Mouse (Mus musculus): ENCODE results near the gene Sos2. TPM values are rescaled to one million over a fixed set of nuclear protein-coding genes. Genes with fewer than 3 reads are reported as not detected.
"Not testable (repeated sequence)": the region's sequence is repeated elsewhere in the genome, so short reads cannot be mapped to it uniquely, and the experiment has no call there.

Sos2 gene
- polyA plus RNA-seq, 1 experiment from 2014 or later, result 14.2 TPM

DNA sequence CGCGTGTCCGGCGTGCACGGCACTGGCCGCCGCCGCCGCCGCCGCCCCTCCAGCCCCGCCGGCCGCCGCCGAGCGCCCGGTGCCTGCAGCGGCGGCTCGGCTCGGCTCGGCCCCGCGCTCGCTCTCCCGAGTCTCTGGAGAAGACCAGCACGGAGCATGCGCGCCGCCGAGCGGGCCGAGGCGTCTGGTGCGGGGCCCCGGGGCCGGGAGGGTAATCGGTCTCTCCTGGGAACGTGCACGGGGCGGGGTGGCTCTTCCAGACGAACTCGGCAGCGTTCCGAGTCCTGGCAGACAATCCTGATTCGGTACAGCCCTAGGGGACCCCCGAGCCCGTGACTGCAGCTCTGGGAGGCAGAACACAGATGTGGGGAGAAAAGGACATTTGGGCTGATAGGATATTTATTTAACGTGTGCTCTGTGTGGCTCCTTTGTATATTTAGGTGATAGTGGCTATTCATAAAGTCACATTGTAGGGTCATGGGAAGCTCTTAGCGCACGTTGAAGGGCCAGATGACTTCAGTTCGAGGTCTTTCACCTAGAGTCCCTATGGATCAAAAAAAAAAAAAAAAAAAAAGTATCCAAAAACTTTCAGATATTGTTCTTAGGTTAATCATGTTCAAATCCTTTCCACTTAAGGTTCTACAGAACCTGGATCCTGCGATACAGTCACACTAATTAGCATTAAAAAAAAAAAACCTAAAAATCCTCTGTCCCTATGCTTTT is 574 bp upstream of the Sos2 start:
- ATAC-seq (ENCODE audit: low FRiP score, low TSS enrichment), result peak; percentile 92
- Histone ChIP-seq H3K4me3 (replicated peaks; ENCODE audit: low read depth, low read length) (peak overlapping the region; percentile 84), H3K9me3 (ENCODE audit: control insufficient read depth, low read length) (no peaks in the 10 kb centered on the region), H3K27ac (replicated peaks; ENCODE audit: low read depth, low read length) (peak overlapping the region; percentile 98), H3K9ac (replicated peaks; ENCODE audit: low read length) (peak overlapping the region; percentile 96), H3K36me3 (ENCODE audit: control insufficient read depth, insufficient read depth, low read length) (no peaks in the 10 kb centered on the region), H3K4me1 (ENCODE audit: control insufficient read depth, insufficient read depth, low read length) (peaks cover 9% of the 10 kb centered on the region), H3K4me2 (ENCODE audit: low read length) (peak overlapping the region; percentile 72), H3K27me3 (ENCODE audit: control insufficient read depth, insufficient read depth, low read length) (no peaks in the 10 kb centered on the region)
- peak; percentile 94 for DNase-seq
- under 1% methylated on average over 51 of the region's 54 CpGs for WGBS

DNA sequence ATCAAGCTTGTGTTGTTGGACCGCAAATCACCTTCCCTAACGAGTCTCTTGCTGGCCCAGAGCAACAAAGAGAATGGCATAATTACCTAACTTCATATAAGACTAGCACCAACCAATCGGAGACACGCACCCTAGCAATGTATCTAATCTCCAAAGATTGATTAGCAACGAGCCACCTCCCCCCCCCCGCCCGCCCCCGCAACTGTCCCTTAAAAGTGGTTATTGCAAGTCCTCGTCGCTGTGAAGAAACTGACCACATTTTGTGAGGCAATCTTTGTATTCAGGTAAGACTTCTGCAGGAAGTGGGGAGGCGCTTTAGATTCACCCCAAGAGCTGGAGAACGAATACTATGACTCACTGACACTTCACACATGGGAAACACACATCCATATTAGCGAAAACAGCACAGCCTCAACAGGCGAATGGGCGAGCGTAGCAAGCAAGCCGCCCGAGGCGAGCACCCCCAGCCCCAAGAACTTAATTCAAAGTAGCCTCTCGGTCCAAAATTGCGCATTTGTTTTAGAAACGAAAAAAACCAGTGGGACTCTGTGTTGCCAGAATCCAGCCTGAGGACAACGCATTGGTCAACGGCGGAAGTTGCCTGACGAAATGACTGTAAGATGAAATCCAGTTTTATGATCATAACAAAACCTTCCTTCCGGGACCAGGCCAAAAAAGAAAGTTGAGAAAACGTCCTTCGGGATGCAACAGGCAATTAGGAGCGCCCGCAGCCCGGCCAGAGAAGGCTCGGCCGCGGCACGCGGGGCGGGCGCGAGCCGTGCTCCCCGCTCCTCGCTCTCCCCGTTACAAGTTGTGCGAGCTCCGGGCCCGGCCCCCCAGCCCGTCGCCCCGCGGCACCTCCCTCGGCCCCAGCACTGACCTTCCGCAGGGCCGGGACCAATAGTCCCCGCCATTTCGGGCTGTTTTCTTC is 752 bp downstream of the Sos2 start:
- WGBS, result under 1% methylated on average over 56 of the region's 56 CpGs
- H3K9me3 ChIP-seq (ENCODE audit: control insufficient read depth, low read length), result no peaks in the 10 kb centered on the region
- H3K4me2 ChIP-seq (ENCODE audit: low read length), result peak overlapping the region; percentile 72
- DNase-seq, result peak; percentile 67
- no peak; the same call in 1 of the 2 replicates for ATAC-seq (ENCODE audit: low FRiP score, low TSS enrichment)
- H3K9ac ChIP-seq (replicated peaks; ENCODE audit: low read length), result peak overlapping the region; percentile 96
- H3K36me3 ChIP-seq (ENCODE audit: control insufficient read depth, insufficient read depth, low read length), result no peaks in the 10 kb centered on the region
- peak overlapping the region; percentile 84 for H3K4me3 ChIP-seq (replicated peaks; ENCODE audit: low read depth, low read length)
- H3K27ac ChIP-seq (replicated peaks; ENCODE audit: low read depth, low read length), result peak overlapping the region; percentile 98
- no peaks in the 10 kb centered on the region for H3K27me3 ChIP-seq (ENCODE audit: control insufficient read depth, insufficient read depth, low read length)
- H3K4me1 ChIP-seq (ENCODE audit: control insufficient read depth, insufficient read depth, low read length), result peaks cover 9% of the 10 kb centered on the region

DNA sequence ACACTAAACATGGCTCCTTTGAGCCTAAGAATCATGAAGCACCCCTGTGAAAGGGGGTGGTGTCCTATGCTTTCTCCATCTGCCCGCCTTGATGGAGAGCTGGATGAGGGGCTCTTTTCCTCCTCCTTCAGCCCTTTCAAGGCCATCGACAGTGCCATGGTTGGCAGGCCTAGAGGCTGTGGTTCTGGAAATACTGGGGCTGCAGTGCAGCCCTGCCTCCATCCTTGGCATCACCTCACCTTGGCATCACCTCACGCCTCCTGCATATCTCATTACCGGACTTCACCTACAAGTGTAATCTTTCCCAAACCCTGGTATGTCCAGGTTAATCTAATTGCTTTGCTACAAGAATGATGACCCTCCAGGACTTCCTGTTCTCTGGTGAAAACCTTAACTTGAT is 5.5 kb downstream of the Sos2 start:
- no peaks in the 10 kb centered on the region for H3K36me3 ChIP-seq (ENCODE audit: control insufficient read depth, insufficient read depth, low read length)
- ATAC-seq (ENCODE audit: low FRiP score, low TSS enrichment) (no peak), DNase-seq (no peak)
- H3K27ac ChIP-seq (replicated peaks; ENCODE audit: low read depth, low read length), result no peak overlapping the region
- no peaks in the 10 kb centered on the region for H3K27me3 ChIP-seq (ENCODE audit: control insufficient read depth, insufficient read depth, low read length)
- WGBS, result 93% methylated on average over 4 of the region's 4 CpGs
- no peak overlapping the region for H3K9ac ChIP-seq (replicated peaks; ENCODE audit: low read length)
- H3K9me3 ChIP-seq (ENCODE audit: control insufficient read depth, low read length), result no peaks in the 10 kb centered on the region
- peaks cover 9% of the 10 kb centered on the region for H3K4me1 ChIP-seq (ENCODE audit: control insufficient read depth, insufficient read depth, low read length)
- H3K4me3 ChIP-seq (replicated peaks; ENCODE audit: low read depth, low read length), result no peak overlapping the region
- H3K4me2 ChIP-seq (ENCODE audit: low read length), result no peak overlapping the region

DNA sequence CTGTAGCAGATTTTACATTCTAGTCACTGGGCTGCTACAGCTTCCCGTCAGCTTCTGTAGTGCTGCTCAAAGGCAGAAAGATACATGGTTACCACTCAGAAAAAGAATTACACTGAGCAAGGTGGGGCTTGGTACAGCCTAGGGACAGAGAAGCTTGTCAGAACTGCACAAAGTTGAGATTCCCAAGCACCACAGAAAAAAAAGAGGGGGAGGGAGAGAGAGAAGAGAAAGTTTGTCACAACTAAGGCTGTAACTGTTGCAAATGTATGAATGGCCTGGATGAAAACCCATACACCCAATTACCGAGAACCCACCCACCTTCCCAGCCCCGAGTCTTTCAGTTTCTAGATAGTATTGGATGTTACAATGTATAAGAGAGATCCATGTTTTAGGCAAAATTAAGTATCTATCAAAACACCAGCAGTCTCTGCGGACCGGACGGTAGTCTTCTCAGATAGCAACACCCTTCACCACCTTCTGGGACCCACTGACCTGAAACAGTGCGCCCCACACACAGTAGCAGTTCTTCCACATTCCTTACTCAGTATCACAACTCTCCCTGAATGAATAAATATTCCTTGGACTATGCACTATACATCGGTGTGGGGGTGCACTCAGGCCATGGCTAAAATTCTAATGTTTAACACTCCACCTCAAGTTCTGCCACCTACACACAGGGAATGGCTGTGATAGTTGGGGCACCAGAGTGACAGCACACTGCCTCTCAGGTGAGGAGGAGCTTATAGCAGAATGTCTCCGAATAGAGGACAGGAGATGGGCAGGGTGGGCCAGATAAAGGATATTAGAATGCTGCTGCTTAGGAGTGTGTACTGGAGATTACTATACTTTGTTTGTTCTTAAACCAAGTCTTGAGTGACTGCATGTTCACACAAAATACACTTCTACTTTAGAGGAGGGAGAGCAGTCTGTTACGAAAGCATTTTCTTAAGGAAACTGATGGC is 6.8 kb downstream of the Sos2 start:
- ATAC-seq (ENCODE audit: low FRiP score, low TSS enrichment), result no peak
- no peak overlapping the region for H3K27ac ChIP-seq (replicated peaks; ENCODE audit: low read depth, low read length)
- no peaks in the 10 kb centered on the region for H3K36me3 ChIP-seq (ENCODE audit: control insufficient read depth, insufficient read depth, low read length)
- H3K4me2 ChIP-seq (ENCODE audit: low read length), result no peak overlapping the region
- DNase-seq, result no peak
- no peaks in the 10 kb centered on the region for H3K9me3 ChIP-seq (ENCODE audit: control insufficient read depth, low read length)
- H3K27me3 ChIP-seq (ENCODE audit: control insufficient read depth, insufficient read depth, low read length), result no peaks in the 10 kb centered on the region
- 84% methylated on average over 10 of the region's 10 CpGs for WGBS
- H3K9ac ChIP-seq (replicated peaks; ENCODE audit: low read length), result no peak overlapping the region
- no peak overlapping the region for H3K4me3 ChIP-seq (replicated peaks; ENCODE audit: low read depth, low read length)
- H3K4me1 ChIP-seq (ENCODE audit: control insufficient read depth, insufficient read depth, low read length), result peaks cover 3% of the 10 kb centered on the region

DNA sequence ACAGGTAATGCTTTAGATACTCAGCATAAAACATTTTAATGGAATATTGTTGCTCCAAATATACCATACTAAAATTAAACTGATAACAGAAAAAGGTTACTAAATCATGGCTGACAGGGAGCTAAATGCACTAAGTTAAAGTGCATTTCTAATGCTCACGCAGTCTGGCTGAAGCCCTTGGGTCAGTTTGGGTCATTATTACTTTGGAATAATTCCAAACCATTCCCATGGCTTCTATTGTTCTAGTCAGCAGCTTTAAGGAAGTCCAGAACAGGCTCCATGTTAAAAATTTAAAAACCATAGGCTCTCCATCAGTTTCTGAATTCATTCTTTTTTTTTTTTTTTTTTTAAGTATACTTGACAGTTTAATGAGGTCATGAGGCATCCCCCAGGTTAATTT is 7.5 kb downstream of the Sos2 start:
- Histone ChIP-seq H3K9ac (replicated peaks; ENCODE audit: low read length) (no peak overlapping the region), H3K27me3 (ENCODE audit: control insufficient read depth, insufficient read depth, low read length) (no peaks in the 10 kb centered on the region), H3K4me1 (ENCODE audit: control insufficient read depth, insufficient read depth, low read length) (no peaks in the 10 kb centered on the region), H3K36me3 (ENCODE audit: control insufficient read depth, insufficient read depth, low read length) (no peaks in the 10 kb centered on the region), H3K4me3 (replicated peaks; ENCODE audit: low read depth, low read length) (no peak overlapping the region), H3K9me3 (ENCODE audit: control insufficient read depth, low read length) (no peaks in the 10 kb centered on the region), H3K27ac (replicated peaks; ENCODE audit: low read depth, low read length) (no peak overlapping the region), H3K4me2 (ENCODE audit: low read length) (no peak overlapping the region)
- DNase-seq (no peak), ATAC-seq (ENCODE audit: low FRiP score, low TSS enrichment) (no peak)
- 72% methylated on average over 1 of the region's 1 CpGs for WGBS

DNA sequence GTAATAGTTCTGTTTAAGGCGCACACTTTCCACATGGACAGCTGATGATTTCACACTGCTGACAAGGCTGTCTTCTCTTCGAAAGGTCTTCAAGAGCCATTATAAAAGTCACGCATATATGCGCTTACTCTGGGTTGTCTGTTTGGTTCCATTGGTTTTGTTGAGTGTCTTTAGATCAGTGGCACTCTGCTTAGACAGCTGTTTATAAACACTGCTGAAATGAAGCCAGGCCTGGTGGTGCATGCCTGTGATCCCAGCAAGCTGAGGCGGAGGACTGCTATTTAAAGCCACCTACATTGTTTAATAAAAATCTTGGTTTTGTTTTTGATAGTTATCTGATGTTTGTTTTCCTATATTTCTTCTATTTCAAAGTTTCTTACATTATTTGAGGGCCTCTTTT is 14.9 kb downstream of the Sos2 start:
- peaks cover 6% of the 10 kb centered on the region; the same call in 1 of the 2 replicates for H3K9me3 ChIP-seq (ENCODE audit: control insufficient read depth, low read length)
- no peaks in the 10 kb centered on the region for H3K27me3 ChIP-seq (ENCODE audit: control insufficient read depth, insufficient read depth, low read length)
- no peaks in the 10 kb centered on the region for H3K36me3 ChIP-seq (ENCODE audit: control insufficient read depth, insufficient read depth, low read length)
- ATAC-seq (ENCODE audit: low FRiP score, low TSS enrichment) (no peak), DNase-seq (no peak)
- no peak overlapping the region for H3K9ac ChIP-seq (replicated peaks; ENCODE audit: low read length)
- H3K4me3 ChIP-seq (replicated peaks; ENCODE audit: low read depth, low read length), result no peak overlapping the region
- no peak overlapping the region for H3K27ac ChIP-seq (replicated peaks; ENCODE audit: low read depth, low read length)
- 97% methylated on average over 5 of the region's 5 CpGs for WGBS
- no peaks in the 10 kb centered on the region for H3K4me1 ChIP-seq (ENCODE audit: control insufficient read depth, insufficient read depth, low read length)
- H3K4me2 ChIP-seq (ENCODE audit: low read length), result no peak overlapping the region

DNA sequence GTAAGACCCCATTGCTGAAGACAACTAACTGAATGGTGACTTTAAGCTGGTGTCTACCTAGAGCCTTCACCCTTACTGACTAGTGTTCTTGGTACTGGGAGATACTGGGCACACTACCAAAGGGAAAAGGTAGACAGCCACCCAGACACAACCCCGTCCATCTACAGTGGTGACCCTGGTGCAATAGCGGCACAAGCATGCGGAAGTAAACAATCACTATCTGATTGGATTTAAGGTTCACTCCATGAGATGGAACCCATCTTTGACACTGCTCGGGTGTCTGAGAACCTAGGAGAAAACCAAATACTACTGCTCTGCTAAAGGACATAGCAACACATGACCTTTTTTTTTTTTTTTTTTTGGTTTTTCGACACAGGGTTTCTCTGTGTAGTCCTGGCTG is 20.0 kb downstream of the Sos2 start:
- Histone ChIP-seq H3K27ac (replicated peaks; ENCODE audit: low read depth, low read length) (no peak overlapping the region), H3K9me3 (ENCODE audit: control insufficient read depth, low read length) (peaks cover 9% of the 10 kb centered on the region; the same call in 1 of the 2 replicates), H3K4me3 (replicated peaks; ENCODE audit: low read depth, low read length) (no peak overlapping the region), H3K9ac (replicated peaks; ENCODE audit: low read length) (no peak overlapping the region), H3K36me3 (ENCODE audit: control insufficient read depth, insufficient read depth, low read length) (no peaks in the 10 kb centered on the region), H3K4me1 (ENCODE audit: control insufficient read depth, insufficient read depth, low read length) (no peaks in the 10 kb centered on the region), H3K4me2 (ENCODE audit: low read length) (no peak overlapping the region), H3K27me3 (ENCODE audit: control insufficient read depth, insufficient read depth, low read length) (no peaks in the 10 kb centered on the region)
- no peak for DNase-seq
- 97% methylated on average over 5 of the region's 5 CpGs for WGBS
- no peak for ATAC-seq (ENCODE audit: low FRiP score, low TSS enrichment)

DNA sequence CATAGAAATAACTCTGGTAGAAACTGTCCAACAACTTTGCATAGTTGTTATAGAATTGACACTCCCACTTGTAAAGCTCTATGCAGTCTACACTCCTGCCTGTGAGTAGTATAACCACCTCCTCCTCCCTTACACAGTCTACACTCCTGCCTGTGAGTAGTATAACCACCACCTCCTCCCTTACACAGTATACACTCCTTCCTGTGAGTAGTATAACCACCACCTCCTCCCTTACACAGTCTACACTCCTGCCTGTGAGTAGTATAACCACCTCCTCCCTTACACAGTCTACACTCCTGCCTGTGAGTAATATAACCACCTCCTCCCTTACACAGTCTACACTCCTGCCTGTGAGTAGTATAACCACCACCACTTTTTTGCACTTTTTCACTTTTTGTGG is 27.7 kb downstream of the Sos2 start:
- H3K36me3 ChIP-seq (ENCODE audit: control insufficient read depth, insufficient read depth, low read length), result peaks cover 35% of the 10 kb centered on the region
- H3K9me3 ChIP-seq (ENCODE audit: control insufficient read depth, low read length), result peaks cover 11% of the 10 kb centered on the region
- not testable (repeated sequence) for H3K27me3 ChIP-seq (ENCODE audit: control insufficient read depth, insufficient read depth, low read length); H3K27ac ChIP-seq (replicated peaks; ENCODE audit: low read depth, low read length); H3K4me2 ChIP-seq (ENCODE audit: low read length); H3K4me3 ChIP-seq (replicated peaks; ENCODE audit: low read depth, low read length); H3K4me1 ChIP-seq (ENCODE audit: control insufficient read depth, insufficient read depth, low read length); H3K9ac ChIP-seq (replicated peaks; ENCODE audit: low read length)
- peak; percentile 71 for ATAC-seq (ENCODE audit: low FRiP score, low TSS enrichment)
- peak; percentile 3 for DNase-seq
